Mouse (Mus musculus): ENCODE data around the gene Olfr697.
"Not testable (repeated sequence)": the region's sequence is repeated elsewhere in the genome, so short reads cannot be mapped to it uniquely, and the experiment has no call there.

Gene Olfr697

DNA sequence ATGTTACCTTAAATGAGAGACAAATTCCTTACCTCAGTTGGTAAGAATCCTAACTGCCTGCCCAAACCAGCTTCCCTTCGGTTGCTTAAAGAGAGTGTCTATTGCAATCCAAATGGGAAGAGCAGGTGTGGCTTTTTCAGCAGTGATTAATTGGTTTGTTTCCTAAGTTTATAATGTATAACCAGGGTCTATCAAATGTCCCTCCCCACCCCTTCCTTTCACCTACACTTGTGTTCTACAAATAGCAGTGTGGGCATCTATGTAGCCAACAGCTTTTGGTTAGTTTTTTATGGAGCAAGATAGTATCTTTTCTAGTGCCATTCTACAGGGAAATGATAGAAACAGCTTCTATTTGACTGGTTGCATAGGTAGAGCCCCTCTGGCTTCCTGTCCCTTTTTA lies at the start of gene Olfr697:
Gene Olfr697 (minus strand): TSS at position 101 of the 400 bp plus-strand sequence.
- DNase-seq (ENCODE audit: extremely low read depth, insufficient read length, low spot score): no peak

DNA sequence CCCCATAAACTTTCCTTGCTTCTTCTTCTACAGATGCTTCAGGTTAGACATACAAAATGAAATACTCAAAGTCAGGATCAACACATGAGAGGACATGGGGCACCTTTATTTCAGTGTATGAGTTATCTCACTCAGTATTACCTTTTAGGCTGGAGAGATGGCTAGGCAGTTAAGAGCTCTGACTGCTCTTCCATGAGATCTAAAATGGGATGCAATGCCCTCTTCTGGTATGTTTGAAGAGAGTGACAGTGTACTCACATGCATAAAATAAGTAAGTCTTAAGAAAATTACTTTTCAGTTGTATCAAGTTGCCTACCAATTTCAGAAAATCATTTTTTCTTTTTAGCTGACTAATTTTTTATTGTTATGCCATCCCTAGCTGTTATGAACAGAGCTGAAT lies 46.1 kb upstream of the Olfr697 start:
- DNase-seq (ENCODE audit: extremely low read depth, insufficient read length, low spot score): no peak

GRCm38 (mm10) chr7:106761008-106761407 lies 18.8 kb upstream of the Olfr697 start:
- DNase-seq (ENCODE audit: extremely low read depth, insufficient read length, low spot score): not testable (repeated sequence)

GRCm38 (mm10) chr7:106758800-106759199 lies 16.6 kb upstream of the Olfr697 start:
- no peak for DNase-seq (ENCODE audit: extremely low read depth, insufficient read length, low spot score)

- DNase-seq (ENCODE audit: extremely low read depth, insufficient read length, low spot score): no peak
Measured at GRCm38 (mm10) chr7:106755297-106755696, 13.1 kb upstream of the Olfr697 start, which contains the start of gene Olfr698. Gene Olfr698, minus strand, starts transcription at chr7:106755397.

- no peak for DNase-seq (ENCODE audit: extremely low read depth, insufficient read length, low spot score)
Measured at GRCm38 (mm10) chr7:106745811-106746210, 3.6 kb upstream of the Olfr697 start.

- no peak for DNase-seq (ENCODE audit: extremely low read depth, insufficient read length, low spot score)
Measured at GRCm38 (mm10) chr7:106737028-106737427, 5.2 kb downstream of the Olfr697 start.

GRCm38 (mm10) chr7:106733717-106734116 lies 8.5 kb downstream of the Olfr697 start:
- DNase-seq (ENCODE audit: extremely low read depth, insufficient read length, low spot score): no peak

- not testable (repeated sequence) for DNase-seq (ENCODE audit: extremely low read depth, insufficient read length, low spot score)
Measured at GRCm38 (mm10) chr7:106725654-106726053, 16.6 kb downstream of the Olfr697 start.

GRCm38 (mm10) chr7:106716296-106716695 lies 25.9 kb downstream of the Olfr697 start, which contains the start of gene Olfr695:
Gene Olfr695, minus strand, starts transcription at chr7:106716396.
- no peak for DNase-seq (ENCODE audit: extremely low read depth, insufficient read length, low spot score)

GRCm38 (mm10) chr7:106711463-106711862 lies 30.8 kb downstream of the Olfr697 start:
- DNase-seq (ENCODE audit: extremely low read depth, insufficient read length, low spot score): no peak

- DNase-seq (ENCODE audit: extremely low read depth, insufficient read length, low spot score): not testable (repeated sequence)
Measured at GRCm38 (mm10) chr7:106707705-106708104, 34.5 kb downstream of the Olfr697 start.

DNA sequence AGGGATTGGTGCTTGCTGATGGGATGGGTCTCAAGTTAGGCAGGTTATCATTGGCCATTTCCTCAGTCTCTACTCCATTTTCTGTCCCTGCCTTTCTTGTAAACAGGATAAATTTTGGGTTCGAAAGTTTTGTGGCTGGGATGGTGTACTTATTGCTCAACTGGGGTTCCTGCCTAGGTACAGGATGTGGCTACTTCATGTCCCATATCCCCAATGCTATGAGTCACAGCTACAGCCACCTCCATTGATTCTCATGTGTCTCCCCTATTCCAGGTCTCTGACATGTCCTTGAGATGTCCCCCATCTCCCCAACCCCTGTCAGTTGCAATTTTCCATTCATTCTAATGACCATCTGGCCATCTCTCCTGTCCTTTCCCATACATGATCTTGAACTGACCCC lies 45.4 kb downstream of the Olfr697 start:
- no peak for DNase-seq (ENCODE audit: extremely low read depth, insufficient read length, low spot score)

- no peak for DNase-seq (ENCODE audit: extremely low read depth, insufficient read length, low spot score)
Measured at GRCm38 (mm10) chr7:106692976-106693375, 49.3 kb downstream of the Olfr697 start.

- no peak for DNase-seq (ENCODE audit: extremely low read depth, insufficient read length, low spot score)
Measured at GRCm38 (mm10) chr7:106691714-106692113, 50.5 kb downstream of the Olfr697 start, which contains the start of gene Olfr694. Gene Olfr694, minus strand, starts transcription at chr7:106691814.

All from 3134 (cell line).